Mouse (Mus musculus) G1E-ER4 (cell line): ENCODE results near the gene Wdfy2. TPM values are rescaled to one million over a fixed set of nuclear protein-coding genes. Genes with fewer than 3 reads are reported as not detected.

Experiments used
- GATA1 ChIP-seq: IDR thresholded peaks from one replicate; pipeline ENCODE4 v1.8.0; 2012; ENCODE audit warnings: low read length, inconsistent platforms
- polyA plus RNA-seq: library from polyadenylated mRNA; stranded (reverse); fragments of >175 nt; gene quantifications from 2 replicates; pipeline ENCODE4 v1.2.3, GENCODE M21; 2012

Gene Wdfy2
- polyA plus RNA-seq, 1 experiment = 2.2 TPM

- TF ChIP-seq GATA1 = no peak
These were observed 99.3 kb downstream of the Wdfy2 start for GRCm38 (mm10) chr14:62936631-62937380.

GRCm38 (mm10) chr14:62937675-62938074, 100.2 kb downstream of the Wdfy2 start:
- no peak for TF ChIP-seq GATA1

GRCm38 (mm10) chr14:62939435-62939834, 102.0 kb downstream of the Wdfy2 start:
- TF ChIP-seq GATA1 = no peak

GRCm38 (mm10) chr14:62940383-62941074, 103.1 kb downstream of the Wdfy2 start:
- no peak for TF ChIP-seq GATA1

GRCm38 (mm10) chr14:62946794-62947193, 109.3 kb downstream of the Wdfy2 start:
- no peak for TF ChIP-seq GATA1

GRCm38 (mm10) chr14:62956091-62956490, 118.6 kb downstream of the Wdfy2 start:
- no peak for TF ChIP-seq GATA1

GRCm38 (mm10) chr14:62963632-62964031, 126.2 kb downstream of the Wdfy2 start:
- TF ChIP-seq GATA1 = no peak

GRCm38 (mm10) chr14:62965342-62965741, 127.9 kb downstream of the Wdfy2 start:
- no peak for TF ChIP-seq GATA1

- TF ChIP-seq GATA1 = no peak
These were observed 128.5 kb downstream of the Wdfy2 start for GRCm38 (mm10) chr14:62965811-62966520.

GRCm38 (mm10) chr14:62975046-62975445, 137.6 kb downstream of the Wdfy2 start:
- no peak for TF ChIP-seq GATA1

- no peak for TF ChIP-seq GATA1
These were observed 142.3 kb downstream of the Wdfy2 start for GRCm38 (mm10) chr14:62979815-62980214.

GRCm38 (mm10) chr14:62984410-62984809, 146.9 kb downstream of the Wdfy2 start, which contains the start of gene Defb48:
TSS of gene Defb48 (minus strand) at chr14:62984510.
- no peak for TF ChIP-seq GATA1

GRCm38 (mm10) chr14:62991271-62991670, 153.8 kb downstream of the Wdfy2 start:
- TF ChIP-seq GATA1 = no peak

- TF ChIP-seq GATA1 = no peak
These were observed 154.5 kb downstream of the Wdfy2 start for GRCm38 (mm10) chr14:62991849-62992510.

GRCm38 (mm10) chr14:62997777-62998176, 160.3 kb downstream of the Wdfy2 start, which contains the start of gene Defb47:
TSS of gene Defb47 (plus strand) at chr14:62998077.
- TF ChIP-seq GATA1 = no peak

GRCm38 (mm10) chr14:62998977-62999376, 161.5 kb downstream of the Wdfy2 start:
- no peak for TF ChIP-seq GATA1

- TF ChIP-seq GATA1 = no peak
These were observed 165.1 kb downstream of the Wdfy2 start for GRCm38 (mm10) chr14:63002588-63002987.

Other genes with a start within 250 kb of the Wdfy2 start
- not detected in 2 replicates for gene Serpine3, start 174.0 kb upstream of the Wdfy2 start, polyA plus RNA-seq
- gene Ints6, start 76.5 kb upstream of the Wdfy2 start, polyA plus RNA-seq = 20.1 and 20.5 TPM in 2 replicates
- gene Defb48, start 146.8 kb downstream of the Wdfy2 start, polyA plus RNA-seq = not detected in 2 replicates
- gene Defb47, start 160.4 kb downstream of the Wdfy2 start, polyA plus RNA-seq = not detected in 2 replicates
- gene Defb43, start 174.1 kb downstream of the Wdfy2 start, polyA plus RNA-seq = not detected in 2 replicates
- gene Defb42, start 209.3 kb downstream of the Wdfy2 start, polyA plus RNA-seq = not detected in 2 replicates
- not detected in 2 replicates for gene Defb30, start 212.3 kb downstream of the Wdfy2 start, polyA plus RNA-seq